In the genomic region with DNA sequence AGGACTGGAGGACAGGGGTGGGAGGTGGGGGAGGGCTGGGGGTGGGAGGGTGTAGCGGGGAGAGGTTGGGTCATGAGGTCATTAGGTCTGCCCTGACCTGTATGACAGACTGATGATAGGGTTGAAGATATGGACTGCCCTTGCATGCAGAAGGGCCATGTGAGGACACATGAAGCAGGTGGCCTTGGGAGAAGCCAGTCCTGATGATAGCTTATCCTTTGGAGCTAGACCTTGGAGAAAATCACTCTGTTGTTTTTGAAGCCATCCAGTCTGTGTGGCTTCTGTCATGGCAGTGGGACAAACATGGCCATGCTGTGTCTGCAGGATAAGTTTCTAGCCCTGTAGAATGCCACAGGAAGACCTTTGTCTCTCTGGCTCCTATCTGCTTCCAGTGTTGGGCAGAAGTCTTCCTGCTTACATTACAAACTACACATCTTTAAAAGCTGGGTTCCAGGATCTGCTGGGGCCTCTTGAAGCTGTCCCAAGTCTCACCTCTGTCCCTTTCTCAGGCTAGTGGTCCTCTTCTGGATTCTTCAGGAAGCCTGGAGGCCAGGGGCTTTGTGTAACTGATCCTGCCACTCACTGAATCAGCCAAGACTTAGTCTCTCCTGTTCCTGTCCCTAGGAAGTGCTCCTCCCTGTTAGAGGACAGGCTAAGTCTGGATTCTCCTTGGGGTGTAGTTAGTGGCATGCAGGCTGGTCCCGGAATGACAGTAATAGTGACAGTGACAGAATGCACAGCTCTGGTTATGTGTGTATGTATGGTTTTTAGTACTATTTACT, we compare ENCODE assay signal across 12 mouse cellular contexts. TPM values are rescaled to one million over a fixed set of nuclear protein-coding genes. Genes with fewer than 3 reads are reported as not detected.
DNase-seq lines count a peak whose midpoint lies in the region; ATAC-seq lines count a peak whose summit lies in the region.
"Had no signal": no experiment of that assay in that cellular context is flagged by ENCODE, and none has a peak within 500 bp of the region (broad histone marks: within the 10 kb centered on the region; RNA-seq: fewer than 3 reads in every experiment).

No protein-coding gene starts in this region.

- H3K27ac ChIP-seq in hindbrain, embryonic 10.5 days = peak overlapping the region; percentile 80
- no peak overlapping the region for H3K27ac ChIP-seq in hindbrain, embryonic 14.5 days
- H3K27ac ChIP-seq in brown adipose tissue, adult 24 weeks (replicated peaks; ENCODE audit: low read depth, low read length) = peak overlapping the region; percentile 48
- peak overlapping the region; percentile 8 for H3K27ac ChIP-seq in embryonic facial prominence, embryonic 14.5 days (replicated peaks; ENCODE audit: low read depth, low read length)
- peak overlapping the region; percentile 86 for H3K27ac ChIP-seq in limb, embryonic 12.5 days
- H3K27ac ChIP-seq: liver, embryonic 15.5 days had no signal

- H3K4me3 ChIP-seq in hindbrain, embryonic 10.5 days = no peak overlapping the region
- H3K4me3 ChIP-seq in hindbrain, embryonic 14.5 days (replicated peaks; ENCODE audit: low read length) = no peak overlapping the region
- no peak overlapping the region for H3K4me3 ChIP-seq in brown adipose tissue, adult 24 weeks (ENCODE audit: insufficient read depth, low read depth, low read length)
- no peak overlapping the region for H3K4me3 ChIP-seq in embryonic facial prominence, embryonic 14.5 days (ENCODE audit: low read depth, low read length)
- no peak overlapping the region for H3K4me3 ChIP-seq in limb, embryonic 12.5 days (replicated peaks)
- H3K4me3 ChIP-seq: liver, embryonic 15.5 days had no signal

- no peak for DNase-seq in hindbrain, embryonic 10.5 days (ENCODE audit: low spot score)
- no peak for DNase-seq in hindbrain, embryonic 14.5 days (ENCODE audit: low spot score)
- DNase-seq in embryonic facial prominence, embryonic 14.5 days (ENCODE audit: low spot score) = no peak
- no peak for DNase-seq in cerebellum, adult 11-12 months
- no peak for DNase-seq in layer of hippocampus, postnatal 10 days (ENCODE audit: low spot score in 2 of 2)
- no peak for DNase-seq in gastrocnemius, adult 18-20 months (ENCODE audit: low spot score)
- DNase-seq: cerebellum, adult 11 months had no signal

- H3K27me3 ChIP-seq in hindbrain, embryonic 10.5 days (ENCODE audit: insufficient read depth, poor library complexity, severe bottlenecking) = 0 out of 2 replicates have a peak, but pooled peaks cover 2% of the 10 kb centered on the region
- H3K27me3 ChIP-seq in hindbrain, embryonic 14.5 days (ENCODE audit: control insufficient read depth, insufficient read depth, low read length) = no peaks in the 10 kb centered on the region
- H3K27me3 ChIP-seq in embryonic facial prominence, embryonic 14.5 days (replicated peaks; ENCODE audit: control insufficient read depth, insufficient read depth, low read length) = no peaks in the 10 kb centered on the region
- H3K27me3 ChIP-seq in limb, embryonic 12.5 days = peaks cover 73% of the 10 kb centered on the region
- H3K27me3 ChIP-seq: liver, embryonic 15.5 days had no signal

- H3K9me3 ChIP-seq in hindbrain, embryonic 10.5 days = no peaks in the 10 kb centered on the region
- no peaks in the 10 kb centered on the region for H3K9me3 ChIP-seq in hindbrain, embryonic 14.5 days (ENCODE audit: control insufficient read depth, low read length)
- H3K9me3 ChIP-seq in embryonic facial prominence, embryonic 14.5 days (ENCODE audit: control insufficient read depth, low read length) = no peaks in the 10 kb centered on the region
- H3K9me3 ChIP-seq in limb, embryonic 12.5 days = no peaks in the 10 kb centered on the region
- H3K9me3 ChIP-seq: liver, embryonic 15.5 days had no signal

- peaks cover 22% of the 10 kb centered on the region for H3K4me1 ChIP-seq in hindbrain, embryonic 10.5 days (replicated peaks)
- peaks cover 12% of the 10 kb centered on the region for H3K4me1 ChIP-seq in hindbrain, embryonic 14.5 days (replicated peaks; ENCODE audit: control insufficient read depth, insufficient read depth, low read length)
- peaks cover 31% of the 10 kb centered on the region for H3K4me1 ChIP-seq in brown adipose tissue, adult 24 weeks (ENCODE audit: control insufficient read depth, insufficient read depth, insufficient read length, low read length)
- H3K4me1 ChIP-seq in embryonic facial prominence, embryonic 14.5 days (ENCODE audit: control insufficient read depth, insufficient read depth, low read length) = peaks cover 27% of the 10 kb centered on the region
- H3K4me1 ChIP-seq in limb, embryonic 12.5 days (replicated peaks) = peaks cover 36% of the 10 kb centered on the region

- peaks cover 3% of the 10 kb centered on the region; the same call in 1 of the 2 replicates for H3K36me3 ChIP-seq in hindbrain, embryonic 10.5 days
- H3K36me3 ChIP-seq in hindbrain, embryonic 14.5 days (replicated peaks; ENCODE audit: control insufficient read depth, insufficient read depth) = no peaks in the 10 kb centered on the region
- no peaks in the 10 kb centered on the region for H3K36me3 ChIP-seq in embryonic facial prominence, embryonic 14.5 days (ENCODE audit: control insufficient read depth, insufficient read depth, low read length)
- H3K36me3 ChIP-seq in limb, embryonic 12.5 days = no peaks in the 10 kb centered on the region
- H3K36me3 ChIP-seq: liver, embryonic 15.5 days had no signal

- ATAC-seq in hindbrain, embryonic 14.5 days (ENCODE audit: low FRiP score) = no peak
- ATAC-seq in embryonic facial prominence, embryonic 14.5 days (ENCODE audit: low read depth) = no peak
- ATAC-seq in limb, embryonic 12.5 days (ENCODE audit: insufficient number of reproducible peaks, insufficient read depth, low FRiP score, low TSS enrichment, low read depth) = no peak
- ATAC-seq: activated CD4-positive, CD25-positive, alpha-beta regulatory T cell, adult 4 months; intestine, postnatal 0 days had no signal

- WGBS in hindbrain, embryonic 10.5 days = 45% methylated on average over 2 of the region's 2 CpGs
- 56% methylated on average over 2 of the region's 2 CpGs for WGBS in hindbrain, embryonic 14.5 days
- 46% methylated on average over 2 of the region's 2 CpGs for whole genome bisulfite sequencing in embryonic facial prominence, embryonic 14.5 days
- 46% methylated on average over 2 of the region's 2 CpGs for WGBS in limb, embryonic 12.5 days

- no peak overlapping the region for H3K9ac ChIP-seq in hindbrain, embryonic 14.5 days
- no peak overlapping the region for H3K9ac ChIP-seq in embryonic facial prominence, embryonic 14.5 days (ENCODE audit: low read depth, low read length)
- no peak overlapping the region for H3K9ac ChIP-seq in limb, embryonic 12.5 days (replicated peaks)
- H3K9ac ChIP-seq: liver, embryonic 15.5 days had no signal

- no peak overlapping the region for H3K4me2 ChIP-seq in hindbrain, embryonic 14.5 days (replicated peaks)
- no peak overlapping the region for H3K4me2 ChIP-seq in embryonic facial prominence, embryonic 14.5 days (ENCODE audit: low read depth, low read length)
- 0 out of 2 replicates have a peak overlapping the region, but pooled peaks have one; percentile 30 for H3K4me2 ChIP-seq in limb, embryonic 12.5 days
- H3K4me2 ChIP-seq: liver, embryonic 15.5 days had no signal

RNA-seq across cellular contexts. Expression of gene Chst11, which starts 58.4 kb away (rescaled TPM):
- polyA plus RNA-seq in hindbrain, embryonic 10.5 days (2016; fragmentation: Nextera tagmentation; extraction: Ambion mirVana) = 1.1 and 1.4 TPM in 2 replicates
- 5.0 and 5.4 TPM in 2 replicates for polyA plus RNA-seq in hindbrain, embryonic 14.5 days (2014; fragmentation: Nextera tagmentation; extraction: Ambion mirVana)
- polyA plus RNA-seq in brown adipose tissue, adult 24 weeks (2012; ENCODE audit: insufficient read depth, insufficient read length, missing spikeins) = 5.9 and 10.1 TPM in 2 replicates
- polyA plus RNA-seq in embryonic facial prominence, embryonic 14.5 days (2014; fragmentation: Nextera tagmentation; extraction: Ambion mirVana) = 4.4 and 5.3 TPM in 2 replicates
- 2.5 and 3.1 TPM in 2 replicates for polyA plus RNA-seq in limb, embryonic 12.5 days (2016; fragmentation: Nextera tagmentation; extraction: Ambion mirVana)
- 10 to 100 TPM; 51.2 to 56.1 TPM for total RNA-seq in layer of hippocampus, postnatal 10 days (2021)
- total RNA-seq in gastrocnemius, adult 18-20 months (2021) = under 1 TPM; 0.66 to 0.88 TPM
